Mouse (Mus musculus) CD4-positive, CD25-positive, alpha-beta regulatory T cell, adult 2 months (primary cell): ENCODE results near the gene Gm20388.

Experiments
- DNase-seq: peaks from one replicate; pipeline ENCODE4 v3.0.0-alpha.2; 2012; ENCODE audit warnings: low read depth, low spot score

The Gm20388 gene

GRCm38 (mm10) chr8:121220103-121220899 lies 1309.7 kb downstream of the Gm20388 start:
- no peak for DNase-seq

DNA sequence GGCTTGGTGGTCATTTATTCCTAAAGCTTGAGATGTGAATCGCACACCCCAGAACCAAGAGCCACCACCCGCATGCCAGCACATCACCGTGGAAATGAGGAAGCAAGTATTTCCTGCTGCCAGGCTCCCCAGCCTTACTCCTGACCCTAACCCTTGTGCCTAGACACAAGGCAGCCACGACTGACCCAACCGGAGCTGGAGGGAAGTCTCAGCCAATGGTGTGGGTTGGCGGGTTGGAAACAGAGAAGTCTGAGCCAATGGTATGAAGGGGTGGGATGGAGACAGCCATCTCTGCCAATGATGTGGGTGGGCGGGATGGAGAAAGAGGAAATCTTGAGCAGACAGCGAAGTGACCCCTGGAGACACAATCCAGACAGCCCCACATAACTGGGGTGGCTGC lies 1314.1 kb downstream of the Gm20388 start:
- no peak for DNase-seq

DNA sequence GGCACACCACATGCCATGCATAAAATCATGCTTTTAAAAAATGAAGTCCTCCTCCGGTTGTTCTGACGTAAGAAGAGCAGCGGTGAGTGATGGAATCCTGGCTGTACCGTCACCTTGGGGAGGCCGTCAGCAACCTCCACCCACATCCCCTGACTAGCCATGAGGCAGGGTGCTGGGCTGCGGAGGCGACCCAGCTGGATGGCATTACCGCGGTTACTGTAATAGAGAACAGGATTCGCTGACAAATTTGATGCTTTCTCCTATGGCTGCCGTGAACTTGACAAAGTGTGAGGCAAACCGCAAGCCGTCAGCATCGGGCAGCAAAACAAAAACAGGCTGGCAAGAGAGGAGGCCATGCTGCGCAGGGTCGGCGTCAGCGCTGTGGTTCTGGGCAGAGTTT lies 1317.1 kb downstream of the Gm20388 start:
- no peak for DNase-seq

DNA sequence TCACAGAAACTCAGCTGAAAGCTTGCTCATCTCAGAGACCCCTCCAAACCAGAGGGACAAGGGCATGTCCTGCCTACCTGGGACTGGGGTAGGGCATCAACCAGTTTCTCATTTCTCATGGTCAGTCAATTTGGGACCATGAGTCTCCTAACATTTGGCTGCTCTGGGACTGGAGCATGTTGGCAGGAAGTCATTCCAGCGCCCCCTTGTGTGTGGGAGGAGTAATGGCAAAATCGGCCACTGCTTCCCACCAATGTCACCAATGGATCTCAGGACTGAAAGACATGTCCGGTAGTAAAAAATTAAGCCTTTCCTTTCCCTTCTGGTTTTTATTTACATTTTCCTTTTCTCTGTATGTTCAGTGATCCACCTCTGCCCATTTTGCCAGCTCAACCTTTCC lies 1318.3 kb downstream of the Gm20388 start:
- DNase-seq: peak; percentile 39

DNA sequence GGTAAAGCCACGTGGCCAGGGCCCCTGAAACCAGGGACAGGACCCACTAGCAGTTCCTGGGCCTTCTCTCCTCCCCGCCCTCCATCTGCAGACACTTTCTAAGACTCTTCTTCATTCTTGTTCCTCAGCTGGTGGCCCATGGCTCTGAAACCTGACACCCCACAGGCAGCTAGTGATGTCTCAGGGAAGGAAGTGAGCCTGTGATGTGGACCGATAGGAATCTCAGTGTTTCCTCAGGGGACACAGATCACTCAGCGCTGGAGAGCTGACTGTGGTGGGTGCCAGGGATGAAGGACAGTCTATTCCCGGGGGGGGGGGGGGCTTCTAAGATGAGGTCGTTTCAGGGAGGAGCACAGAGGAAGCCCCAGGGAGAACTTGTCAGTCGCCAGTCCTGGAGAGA lies 1318.9 kb downstream of the Gm20388 start:
- DNase-seq: no peak

- DNase-seq: no peak
Observed at GRCm38 (mm10) chr8:121233196-121233595, 1322.6 kb downstream of the Gm20388 start.

GRCm38 (mm10) chr8:121234915-121235314 lies 1324.3 kb downstream of the Gm20388 start:
- peak; percentile 34 for DNase-seq

DNA sequence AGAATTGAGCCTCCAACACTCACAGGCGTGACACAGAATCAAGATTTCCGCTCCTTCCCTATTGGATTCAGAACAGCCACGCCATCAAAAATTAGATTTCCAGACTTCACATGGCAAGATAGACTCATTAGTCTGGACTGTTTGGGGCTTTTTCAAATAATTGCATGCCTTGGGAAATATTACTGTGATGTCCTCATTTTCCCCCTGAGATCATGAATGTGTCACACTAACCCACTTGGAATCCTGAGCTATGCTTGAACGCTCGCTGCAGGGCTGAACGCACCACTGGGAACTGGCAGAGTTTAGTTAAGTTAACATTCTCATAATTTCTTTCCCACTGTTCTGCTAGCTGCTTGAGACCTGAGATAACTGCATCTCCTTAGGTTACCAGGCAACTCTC lies 1329.0 kb downstream of the Gm20388 start:
- no peak for DNase-seq

GRCm38 (mm10) chr8:121241761-121242552 lies 1331.3 kb downstream of the Gm20388 start:
- DNase-seq: no peak

DNA sequence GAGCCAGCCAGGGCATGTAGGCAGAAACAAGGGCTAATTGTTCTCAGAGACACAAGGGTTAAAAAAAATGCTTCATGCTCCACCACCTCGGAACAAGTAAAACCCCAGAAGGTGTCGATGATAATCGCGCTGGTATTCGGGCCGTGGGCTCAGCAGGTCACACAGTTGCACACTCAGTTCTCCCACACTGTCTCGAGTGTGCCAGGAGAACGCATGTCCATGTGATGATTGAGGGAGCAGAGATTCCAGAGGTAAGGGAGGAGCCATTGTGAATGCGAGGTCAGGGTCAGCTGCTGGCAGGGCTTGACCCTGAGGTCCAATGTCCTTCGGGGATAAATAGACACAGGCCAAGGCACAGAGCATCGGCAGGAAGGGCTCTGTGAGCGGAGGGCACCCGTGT lies 1332.0 kb downstream of the Gm20388 start:
- DNase-seq: no peak

DNA sequence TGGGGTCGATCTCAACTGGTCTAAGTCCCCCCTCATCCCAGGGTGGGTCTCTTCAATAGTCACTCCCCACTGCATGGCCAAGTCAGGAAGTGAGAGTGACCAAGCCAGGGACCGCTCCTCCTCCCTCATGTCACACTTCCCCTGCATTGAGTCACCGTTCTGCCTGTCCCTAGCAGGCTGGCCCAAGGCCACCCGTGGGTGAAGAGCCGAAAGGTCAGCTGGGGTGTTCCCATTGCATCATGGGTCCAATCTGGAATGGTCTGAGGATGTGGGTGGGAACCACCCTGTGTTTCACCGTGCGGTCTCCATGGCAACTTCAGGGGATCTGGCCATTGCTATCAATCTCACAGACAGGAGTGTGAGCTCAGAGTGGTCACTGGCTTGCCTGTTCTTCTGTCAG lies 1338.2 kb downstream of the Gm20388 start:
- no peak for DNase-seq

DNA sequence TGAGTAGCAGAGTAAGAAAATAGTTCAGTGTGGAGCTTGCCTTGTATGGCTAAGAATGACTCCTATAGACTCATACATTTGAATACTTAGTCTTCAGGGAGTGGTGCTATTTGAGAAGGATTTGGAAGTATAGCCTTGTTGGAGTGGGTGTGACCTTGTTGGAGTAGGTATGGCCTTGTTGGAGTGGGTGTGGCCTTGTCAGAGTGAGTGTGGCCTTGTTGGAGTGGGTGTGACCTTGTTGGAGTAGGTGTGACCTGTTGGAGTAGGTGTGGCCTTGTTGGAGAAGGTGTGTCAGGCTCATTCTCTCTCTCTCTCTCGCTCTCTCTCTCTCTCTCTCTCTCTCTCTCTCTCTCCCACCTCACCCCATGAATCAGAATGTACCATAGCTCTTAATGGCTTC lies 1338.8 kb downstream of the Gm20388 start:
- DNase-seq: no peak

DNA sequence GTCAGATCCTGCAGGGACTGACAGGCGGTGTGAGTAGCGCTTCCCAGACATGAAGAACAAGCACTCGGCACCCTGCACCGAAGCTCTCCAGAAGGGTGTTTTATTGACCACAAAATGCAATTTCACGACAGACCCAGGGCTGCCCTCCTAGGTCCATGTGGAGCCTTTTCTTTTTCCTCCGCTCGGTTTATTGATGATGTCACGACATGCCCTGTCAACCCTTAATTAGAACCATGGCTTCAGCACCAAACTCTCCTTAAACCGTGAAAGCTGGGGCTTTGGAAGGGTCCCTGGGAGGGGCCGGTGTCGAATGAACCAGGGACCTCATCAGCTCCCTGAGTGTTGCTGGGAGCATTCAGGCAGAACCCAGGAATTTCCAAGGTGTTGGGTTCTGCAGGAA lies 1340.4 kb downstream of the Gm20388 start:
- no peak for DNase-seq

GRCm38 (mm10) chr8:121255727-121256265 lies 1345.2 kb downstream of the Gm20388 start:
- no peak for DNase-seq

GRCm38 (mm10) chr8:121258126-121258792 lies 1347.6 kb downstream of the Gm20388 start:
- DNase-seq: no peak

GRCm38 (mm10) chr8:121262728-121263389 lies 1352.2 kb downstream of the Gm20388 start:
- no peak for DNase-seq

- no peak for DNase-seq
Observed at GRCm38 (mm10) chr8:121263390-121263775, 1352.7 kb downstream of the Gm20388 start.

DNA sequence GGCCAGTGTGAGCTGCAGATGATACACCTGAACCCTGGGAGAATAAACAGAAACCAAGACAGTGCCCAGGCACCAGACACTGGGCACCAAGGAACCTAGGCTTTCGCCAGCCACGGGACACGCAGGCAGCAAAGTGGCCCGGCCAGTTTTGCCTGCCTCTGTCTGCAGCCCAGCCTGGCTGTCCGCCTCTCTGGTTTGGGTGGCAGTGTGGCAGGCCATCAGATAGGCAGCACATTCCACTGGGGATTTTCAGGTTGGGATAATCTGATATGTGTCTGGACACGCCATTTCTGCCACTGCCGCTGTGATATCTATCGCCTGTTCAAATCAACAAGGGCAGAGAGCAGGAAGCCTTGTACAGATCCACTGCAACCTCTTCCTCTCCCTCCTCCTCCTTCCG lies 1353.6 kb downstream of the Gm20388 start:
- no peak for DNase-seq

- DNase-seq: no peak
Observed at GRCm38 (mm10) chr8:121271542-121271941, 1360.9 kb downstream of the Gm20388 start.

DNA sequence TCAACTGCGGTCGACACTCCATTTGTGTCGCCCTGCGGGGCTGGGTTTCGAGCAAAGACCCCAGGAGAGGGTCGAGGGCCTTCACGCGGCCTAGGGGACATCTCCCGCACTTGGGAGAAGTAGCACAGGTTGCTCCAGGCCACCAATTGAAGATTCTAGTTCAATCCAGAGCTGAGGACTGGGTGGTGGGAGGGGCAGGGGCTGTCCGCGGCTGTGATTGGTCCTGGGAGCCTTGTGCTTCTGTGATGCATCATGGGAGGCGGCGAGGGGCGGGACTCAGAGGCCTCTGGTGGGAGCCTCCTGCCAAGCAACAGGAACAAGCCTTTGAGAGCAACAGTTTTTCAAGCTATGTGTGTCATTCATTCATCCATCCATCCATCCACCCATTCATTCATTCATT lies 1362.6 kb downstream of the Gm20388 start:
- DNase-seq: peak; percentile 8

- DNase-seq: no peak
Observed at GRCm38 (mm10) chr8:121273620-121274019, 1363.0 kb downstream of the Gm20388 start.

GRCm38 (mm10) chr8:121280414-121280813 lies 1369.8 kb downstream of the Gm20388 start:
- no peak for DNase-seq
